Mouse (Mus musculus): ENCODE data around the gene Timm17b.
"Not testable (repeated sequence)": the region's sequence is repeated elsewhere in the genome, so short reads cannot be mapped to it uniquely, and the experiment has no call there.

The Timm17b gene

GRCm38 (mm10) chrX:7898880-7899874 is at the start of gene Timm17b, which contains the start of gene Pqbp1:
Timm17b (plus strand) TSS chrX:7899357.
Pqbp1 (minus strand) TSS chrX:7899269.
- DNase-seq = peak; percentile 85

- DNase-seq = peak; percentile 33
Measured at GRCm38 (mm10) chrX:7854578-7854977, 44.6 kb upstream of the Timm17b start.

GRCm38 (mm10) chrX:7859191-7859753 is 39.9 kb upstream of the Timm17b start:
- no peak for DNase-seq

- DNase-seq = no peak
Measured at GRCm38 (mm10) chrX:7863181-7863580, 36.0 kb upstream of the Timm17b start.

GRCm38 (mm10) chrX:7864551-7864950 is 34.6 kb upstream of the Timm17b start:
- DNase-seq = no peak

GRCm38 (mm10) chrX:7865343-7865742 is 33.8 kb upstream of the Timm17b start:
- no peak for DNase-seq

GRCm38 (mm10) chrX:7865786-7866185 is 33.4 kb upstream of the Timm17b start:
- no peak for DNase-seq

- no peak for DNase-seq
Measured at GRCm38 (mm10) chrX:7867141-7867540, 32.0 kb upstream of the Timm17b start.

- no peak for DNase-seq
Measured at GRCm38 (mm10) chrX:7868506-7868905, 30.7 kb upstream of the Timm17b start.

GRCm38 (mm10) chrX:7869826-7870225 is 29.3 kb upstream of the Timm17b start:
- no peak for DNase-seq

- DNase-seq = peak; percentile 84
Measured at GRCm38 (mm10) chrX:7878007-7878419, 21.1 kb upstream of the Timm17b start, which contains the start of gene Pim2. Pim2 (plus strand) TSS chrX:7878262.

GRCm38 (mm10) chrX:7878495-7878894 is 20.7 kb upstream of the Timm17b start:
- DNase-seq = no peak

GRCm38 (mm10) chrX:7879819-7880218 is 19.3 kb upstream of the Timm17b start:
- DNase-seq = peak; percentile 62

GRCm38 (mm10) chrX:7883841-7884567 is 15.2 kb upstream of the Timm17b start, which contains the start of gene Slc35a2:
Slc35a2 (plus strand) TSS chrX:7884028.
- DNase-seq = peak; percentile 63

- DNase-seq = no peak
Measured at GRCm38 (mm10) chrX:7898211-7898610, 946 bp upstream of the Timm17b start.

GRCm38 (mm10) chrX:7904441-7904840 is 5.3 kb downstream of the Timm17b start:
- DNase-seq = no peak

GRCm38 (mm10) chrX:7907735-7908134 is 8.6 kb downstream of the Timm17b start, which contains the start of gene Gm10491:
Gm10491 (minus strand) TSS chrX:7907835.
- DNase-seq = no peak

GRCm38 (mm10) chrX:7909242-7909641 is 10.1 kb downstream of the Timm17b start, which contains the start of gene Gm10490:
Gm10490 (plus strand) TSS chrX:7909542.
- DNase-seq = not testable (repeated sequence)

GRCm38 (mm10) chrX:7910473-7910872 is 11.3 kb downstream of the Timm17b start:
- DNase-seq = no peak

GRCm38 (mm10) chrX:7915669-7916068 is 16.5 kb downstream of the Timm17b start:
- DNase-seq = not testable (repeated sequence)

- not testable (repeated sequence) for DNase-seq
Measured at GRCm38 (mm10) chrX:7917960-7918359, 18.8 kb downstream of the Timm17b start.

GRCm38 (mm10) chrX:7919601-7920383 is 20.6 kb downstream of the Timm17b start, which contains the start of gene Pcsk1n:
Pcsk1n (plus strand) TSS chrX:7919822.
- peak; percentile 42 for DNase-seq

Data from right cerebral cortex, postnatal 25 days (tissue).